ENCODE assay signal across 8 mouse cellular contexts in genomic region chr6:72512386-72513070, GRCm38 (mm10). TPM values are rescaled to one million over a fixed set of nuclear protein-coding genes. Genes with fewer than 3 reads are reported as not detected.
DNase-seq lines count a peak whose midpoint lies in the region; ATAC-seq lines count a peak whose summit lies in the region.

No protein-coding gene starts in this region.

- peak overlapping the region; percentile 55 for H3K9ac ChIP-seq in intestine, embryonic 14.5 days (ENCODE audit: low read length)

- 5% methylated on average over 33 of the region's 33 CpGs for WGBS in intestine, embryonic 14.5 days

- peak; percentile 84 for ATAC-seq in intestine, embryonic 14.5 days (replicated peaks; ENCODE audit: low FRiP score, low TSS enrichment, low read depth)
- peak; percentile 92 for ATAC-seq in megakaryocyte-erythroid progenitor cell, adult 5-6 weeks (replicated peaks; ENCODE audit: low FRiP score, low TSS enrichment, poor library complexity, severe bottlenecking)

- H3K4me3 ChIP-seq in intestine, embryonic 14.5 days (ENCODE audit: low read depth, low read length), result peak overlapping the region; percentile 28

- H3K27me3 ChIP-seq in intestine, embryonic 14.5 days (replicated peaks; ENCODE audit: control insufficient read depth, insufficient read depth, low read length), result no peaks in the 10 kb centered on the region

- intact Hi-C loops in gastrocnemius, postnatal 14 days (cut with DNase I; ENCODE audit: low total_unique reads), result no loop called here
- intact Hi-C loops in left cerebral cortex, postnatal 14 days (cut with DNase I), result loop anchor here (5.0 kb wide), 2 partner anchors 60 to 75 kb away; partner anchors contain the start of gene Mat2a

- H3K27ac ChIP-seq in intestine, embryonic 14.5 days (ENCODE audit: low read depth), result peak overlapping the region; percentile 90

- DNase-seq in adrenal gland, adult (ENCODE audit: inconsistent age in 2 of 2, low spot score in 1 of 2), result peak; percentile 94 to 98
- DNase-seq in embryo, embryonic 10 days (ENCODE audit: low spot score), result peak; percentile 79
- DNase-seq in gastrocnemius, postnatal 14 days, result peak; percentile 80
- DNase-seq in intestine, embryonic 14.5 days (ENCODE audit: low spot score), result peak; percentile 92
- peak; percentile 89 to 92 for DNase-seq in left cerebral cortex, postnatal 14 days (ENCODE audit: low spot score in 2 of 2)
- peak; percentile 84 for DNase-seq in right cerebral cortex, postnatal 14 days
- peak; percentile 73 for DNase-seq in urinary bladder, postnatal 25 days (ENCODE audit: low spot score)

- H3K36me3 ChIP-seq in intestine, embryonic 14.5 days (ENCODE audit: control insufficient read depth, insufficient read depth, low read length), result no peaks in the 10 kb centered on the region

- peak overlapping the region; percentile 58 for H3K4me2 ChIP-seq in intestine, embryonic 14.5 days (ENCODE audit: low read length)

- H3K4me1 ChIP-seq in intestine, embryonic 14.5 days (replicated peaks; ENCODE audit: control insufficient read depth, insufficient read depth, low read length), result peaks cover 17% of the 10 kb centered on the region

- no peaks in the 10 kb centered on the region for H3K9me3 ChIP-seq in intestine, embryonic 14.5 days (ENCODE audit: control insufficient read depth, low read length)

RNA-seq across cellular contexts. Expression of gene Sh2d6, which starts 9.0 kb away (rescaled TPM):
- under 1 TPM; 0.78 to 0.98 TPM for total RNA-seq in gastrocnemius, postnatal 14 days (2021)
- 0.18 and 0.27 TPM in 2 replicates for polyA plus RNA-seq in intestine, embryonic 14.5 days (2014; fragmentation: Nextera tagmentation; extraction: Ambion mirVana)
- under 1 TPM; 0.70 to 0.92 TPM for total RNA-seq in left cerebral cortex, postnatal 14 days (2021)
- not detected in 2 replicates for total RNA-seq in megakaryocyte-erythroid progenitor cell, adult 5-6 weeks (2014; fragmentation: Nextera tagmentation)
- total RNA-seq in megakaryocyte-erythroid progenitor cell, adult 5-6 weeks (2017), result not detected in 2 replicates

RNA-seq across cellular contexts. Expression of gene Capg, which starts 31.7 kb away (rescaled TPM):
- total RNA-seq in gastrocnemius, postnatal 14 days (2021), result 10 to 100 TPM; 11.5 to 15.4 TPM
- 36.7 and 37.9 TPM in 2 replicates for polyA plus RNA-seq in intestine, embryonic 14.5 days (2014; fragmentation: Nextera tagmentation; extraction: Ambion mirVana)
- 1 to 10 TPM; 3.3 to 3.6 TPM for total RNA-seq in left cerebral cortex, postnatal 14 days (2021)
- total RNA-seq in megakaryocyte-erythroid progenitor cell, adult 5-6 weeks (2014; fragmentation: Nextera tagmentation), result 23.7 and 36.7 TPM in 2 replicates
- 37.9 and 39.3 TPM in 2 replicates for total RNA-seq in megakaryocyte-erythroid progenitor cell, adult 5-6 weeks (2017)

Comparison
In these comparisons a context has a peak if more than half of its experiments do, and no peak if none do; other contexts are left out.
1. Peak in every context shown above with its lines: DNase-seq, ATAC-seq, H3K4me3 ChIP-seq and H3K27ac ChIP-seq.